Mouse (Mus musculus) MEL (cell line): ENCODE data around the gene Aqp11. TPM values are rescaled to one million over a fixed set of nuclear protein-coding genes. Genes with fewer than 3 reads are reported as not detected.

Experiments used
- DNase-seq: peaks from one replicate; pipeline ENCODE4 v3.0.0; 2011; ENCODE audit warnings: low read depth, low spot score
- H3K27ac ChIP-seq: 2 replicates; pipeline ENCODE4 v1.5.1; 2012; ENCODE audit warnings: low read depth, mild to moderate bottlenecking, control low read depth, low read length, moderate library complexity; ENCODE audit not compliant: control insufficient read depth
- H3K27me3 ChIP-seq, 2 experiments: fragments of 150-350 bp in 1 of 2; sonication (generic) in 1 of 2; 2 replicates each; pipeline ENCODE4 v1.6.1; 2012; ENCODE audit warnings: low read length in 2 of 2, mild to moderate bottlenecking in 2 of 2, improper control_type of control experiment in 1 of 2, moderate library complexity in 1 of 2; ENCODE audit not compliant: insufficient read depth in 2 of 2, control insufficient read depth in 1 of 2
- H3K36me3 ChIP-seq, 2 experiments: 2 replicates each; pipeline ENCODE4 v1.6.1; 2012 to 2014; ENCODE audit warnings: low read length in 2 of 2, improper control_type of control experiment in 1 of 2, inconsistent platforms in 1 of 2, mild to moderate bottlenecking in 1 of 2; ENCODE audit not compliant: insufficient read depth in 2 of 2, control insufficient read depth in 1 of 2
- H3K4me1 ChIP-seq, 2 experiments: fragments of 150-350 bp in 1 of 2; sonication (generic) in 1 of 2; 2 replicates each; pipeline ENCODE4 v1.6.1; 2012; ENCODE audit warnings: low read length in 2 of 2, improper control_type of control experiment in 1 of 2, mild to moderate bottlenecking in 1 of 2; ENCODE audit not compliant: insufficient read depth in 2 of 2, control insufficient read depth in 1 of 2
- H3K4me3 ChIP-seq, 2 experiments: fragments of 150-350 bp in 1 of 2; sonication (generic) in 1 of 2; 2 replicates each; pipeline ENCODE4 v1.5.1; 2012; ENCODE audit warnings: low read depth in 2 of 2, low read length in 2 of 2, mild to moderate bottlenecking in 2 of 2, moderate library complexity in 2 of 2, control low read depth in 1 of 2, improper control_type of control experiment in 1 of 2; ENCODE audit not compliant: control insufficient read depth in 1 of 2, insufficient read depth in 1 of 2
- H3K79me2 ChIP-seq: 2 replicates; pipeline ENCODE4 v1.6.1; 2012; ENCODE audit warnings: mild to moderate bottlenecking, low read length, moderate library complexity; ENCODE audit not compliant: control insufficient read depth, poor library complexity, insufficient read depth
- H3K9ac ChIP-seq: 2 replicates; pipeline ENCODE4 v1.6.1; 2012; ENCODE audit warnings: low read depth, mild to moderate bottlenecking, control low read depth, low read length, moderate library complexity; ENCODE audit not compliant: control insufficient read depth, poor library complexity, severe bottlenecking
- H3K9me3 ChIP-seq: fragments of 150-350 bp; sonication (generic); replicated peaks from 2 replicates; pipeline ENCODE4 v1.6.1; 2012; ENCODE audit warnings: mild to moderate bottlenecking, low read length, improper control_type of control experiment, moderate library complexity; ENCODE audit not compliant: insufficient read depth
- BHLHE40 ChIP-seq: IDR thresholded peaks from 2 replicates; pipeline ENCODE4 v1.6.1; 2012; ENCODE audit warnings: low read depth, mild to moderate bottlenecking, inconsistent platforms, low read length, improper control_type of control experiment, borderline replicate concordance
- CHD1 ChIP-seq: IDR thresholded peaks from 2 replicates; pipeline ENCODE4 v1.6.1; 2012; ENCODE audit warnings: low read depth, mild to moderate bottlenecking, inconsistent platforms, low read length, improper control_type of control experiment
- CHD2 ChIP-seq: IDR thresholded peaks from 2 replicates; pipeline ENCODE4 v1.6.1; 2011; ENCODE audit warnings: low read length, improper control_type of control experiment
- CTCF ChIP-seq, 3 experiments: IDR thresholded peaks in 2 of 3; conservative IDR thresholded peaks in 1 of 3; 2 replicates each; pipeline ENCODE4 v1.5.1; 2011 to 2012; ENCODE audit warnings: low read length in 3 of 3, low read depth in 2 of 3, mild to moderate bottlenecking in 2 of 3, improper control_type of control experiment in 1 of 3, inconsistent platforms in 1 of 3, mixed read lengths in 1 of 3, moderate library complexity in 1 of 3; ENCODE audit not compliant: control insufficient read depth in 1 of 3, insufficient read depth in 1 of 3, poor library complexity in 1 of 3, severe bottlenecking in 1 of 3
- E2F4 ChIP-seq: IDR thresholded peaks from 2 replicates; pipeline ENCODE4 v1.6.1; 2011; ENCODE audit warnings: low read depth, low read length, improper control_type of control experiment, borderline replicate concordance
- EP300 ChIP-seq, 2 experiments: IDR thresholded peaks; 2 replicates each; pipeline ENCODE4 v1.6.1; 2011; ENCODE audit warnings: improper control_type of control experiment in 2 of 2, low read length in 2 of 2, low read depth in 1 of 2, mild to moderate bottlenecking in 1 of 2
- ETS1 ChIP-seq: IDR thresholded peaks from 2 replicates; pipeline ENCODE4 v1.6.1; 2012; ENCODE audit warnings: low read depth, mild to moderate bottlenecking, inconsistent platforms, low read length, improper control_type of control experiment, moderate library complexity
- GABPA ChIP-seq: IDR thresholded peaks from 2 replicates; pipeline ENCODE4 v1.6.1; 2012; ENCODE audit warnings: low read depth, mild to moderate bottlenecking, inconsistent platforms, low read length, improper control_type of control experiment, moderate library complexity
- JUND ChIP-seq: IDR thresholded peaks from 2 replicates; pipeline ENCODE4 v1.6.1; 2011; ENCODE audit warnings: low read depth, mild to moderate bottlenecking, improper control_type of control experiment, low read length
- KAT2A ChIP-seq: conservative IDR thresholded peaks from 2 replicates; pipeline ENCODE4 v1.6.1; 2012; ENCODE audit warnings: low read depth, low read length, improper control_type of control experiment, inconsistent platforms
- MAFK ChIP-seq: IDR thresholded peaks from 2 replicates; pipeline ENCODE4 v1.6.1; 2011; ENCODE audit warnings: low read depth, mild to moderate bottlenecking, low read length, improper control_type of control experiment, borderline replicate concordance
- MAX ChIP-seq: IDR thresholded peaks from 2 replicates; pipeline ENCODE4 v1.6.1; 2011; ENCODE audit warnings: low read length, improper control_type of control experiment
- MAZ ChIP-seq: IDR thresholded peaks from 2 replicates; pipeline ENCODE4 v1.6.1; 2012; ENCODE audit warnings: low read depth, mild to moderate bottlenecking, inconsistent platforms, low read length, improper control_type of control experiment
- MEF2A ChIP-seq: IDR thresholded peaks from 2 replicates; pipeline ENCODE4 v1.6.1; 2014; ENCODE audit warnings: low read depth, mild to moderate bottlenecking, inconsistent platforms, low read length, improper control_type of control experiment; ENCODE audit not compliant: poor library complexity, insufficient replicate concordance, severe bottlenecking; ENCODE audit errors: extremely low read depth
- MXI1 ChIP-seq: IDR thresholded peaks from 2 replicates; pipeline ENCODE4 v1.6.1; 2011; ENCODE audit warnings: mild to moderate bottlenecking, low read depth, low read length, improper control_type of control experiment
- MYB ChIP-seq: IDR thresholded peaks from 2 replicates; pipeline ENCODE4 v1.6.1; 2011; ENCODE audit warnings: mild to moderate bottlenecking, low read depth, low read length, improper control_type of control experiment
- MYC ChIP-seq: IDR thresholded peaks from 2 replicates; pipeline ENCODE4 v1.6.1; 2011; ENCODE audit warnings: low read depth, mild to moderate bottlenecking, low read length, improper control_type of control experiment, moderate library complexity
- NELFE ChIP-seq: IDR thresholded peaks from 2 replicates; pipeline ENCODE4 v1.6.1; 2011; ENCODE audit warnings: low read depth, low read length, improper control_type of control experiment
- NRF1 ChIP-seq: IDR thresholded peaks from 2 replicates; pipeline ENCODE4 v1.6.1; 2014; ENCODE audit warnings: low read depth, mild to moderate bottlenecking, inconsistent platforms, low read length, improper control_type of control experiment, moderate library complexity; ENCODE audit not compliant: poor library complexity, insufficient read depth, severe bottlenecking
- POLR2A ChIP-seq, 2 experiments: IDR thresholded peaks; 2 replicates each; pipeline ENCODE4 v1.6.1; 2011 to 2012; ENCODE audit warnings: low read length in 2 of 2, mild to moderate bottlenecking in 2 of 2, control low read depth in 1 of 2, improper control_type of control experiment in 1 of 2, low read depth in 1 of 2, moderate library complexity in 1 of 2; ENCODE audit not compliant: control insufficient read depth in 1 of 2, insufficient read depth in 1 of 2, poor library complexity in 1 of 2
- POLR2AphosphoS2 ChIP-seq: IDR thresholded peaks from 2 replicates; pipeline ENCODE4 v1.6.1; 2011; ENCODE audit warnings: low read length, improper control_type of control experiment
- POLR2AphosphoS5 ChIP-seq: IDR thresholded peaks from 2 replicates; pipeline ENCODE4 v1.6.1; 2012; ENCODE audit warnings: low read depth, borderline replicate concordance, mild to moderate bottlenecking, inconsistent platforms, low read length, moderate library complexity, mixed read lengths
- RAD21 ChIP-seq: IDR thresholded peaks from 2 replicates; pipeline ENCODE4 v1.6.1; 2011; ENCODE audit warnings: mild to moderate bottlenecking, low read depth, low read length, improper control_type of control experiment
- RCOR1 ChIP-seq: IDR thresholded peaks from 2 replicates; pipeline ENCODE4 v1.6.1; 2012; ENCODE audit warnings: low read depth, mild to moderate bottlenecking, inconsistent platforms, low read length, improper control_type of control experiment
- SMC3 ChIP-seq: IDR thresholded peaks from 2 replicates; pipeline ENCODE4 v1.6.1; 2011; ENCODE audit warnings: low read depth, low read length, improper control_type of control experiment
- TAL1 ChIP-seq: IDR thresholded peaks from 2 replicates; pipeline ENCODE4 v1.6.1; 2012; ENCODE audit warnings: mild to moderate bottlenecking, inconsistent platforms, low read length, moderate library complexity, mixed read lengths
- TBP ChIP-seq: IDR thresholded peaks from 2 replicates; pipeline ENCODE4 v1.8.0; 2011; ENCODE audit warnings: low read depth, low read length, improper control_type of control experiment
- TCF12 ChIP-seq: IDR thresholded peaks from 2 replicates; pipeline ENCODE4 v1.6.1; 2014; ENCODE audit warnings: low read depth, mild to moderate bottlenecking, inconsistent platforms, low read length, improper control_type of control experiment, moderate library complexity
- UBTF ChIP-seq: IDR thresholded peaks from 2 replicates; pipeline ENCODE4 v1.6.1; 2012; ENCODE audit warnings: low read depth, mild to moderate bottlenecking, inconsistent platforms, low read length, improper control_type of control experiment, moderate library complexity, borderline replicate concordance; ENCODE audit not compliant: insufficient read depth
- USF1 ChIP-seq: IDR thresholded peaks from 2 replicates; pipeline ENCODE4 v1.6.1; 2014; ENCODE audit warnings: low read depth, mild to moderate bottlenecking, inconsistent platforms, low read length, improper control_type of control experiment, moderate library complexity
- USF2 ChIP-seq, 2 experiments: IDR thresholded peaks; 2 replicates each; pipeline ENCODE4 v1.6.1; 2011 to 2012; ENCODE audit warnings: improper control_type of control experiment in 2 of 2, low read length in 2 of 2, borderline replicate concordance in 1 of 2, inconsistent platforms in 1 of 2, low read depth in 1 of 2, mild to moderate bottlenecking in 1 of 2; ENCODE audit not compliant: insufficient read depth in 1 of 2
- ZC3H11A ChIP-seq: IDR thresholded peaks from 2 replicates; pipeline ENCODE4 v1.6.1; 2012; ENCODE audit warnings: low read depth, mild to moderate bottlenecking, inconsistent platforms, low read length, improper control_type of control experiment
- ZKSCAN1 ChIP-seq: IDR thresholded peaks from 2 replicates; pipeline ENCODE4 v1.6.1; 2012; ENCODE audit warnings: low read depth, mild to moderate bottlenecking, inconsistent platforms, low read length, improper control_type of control experiment, moderate library complexity
- ZMIZ1 ChIP-seq: IDR thresholded peaks from 2 replicates; pipeline ENCODE4 v1.6.1; 2012; ENCODE audit warnings: low read depth, mild to moderate bottlenecking, inconsistent platforms, low read length, improper control_type of control experiment, moderate library complexity
- ZNF384 ChIP-seq: IDR thresholded peaks from 2 replicates; pipeline ENCODE4 v1.6.1; 2012; ENCODE audit warnings: low read depth, mild to moderate bottlenecking, inconsistent platforms, low read length, improper control_type of control experiment
- polyA plus RNA-seq, 2 experiments: library from polyadenylated mRNA; stranded (reverse) in 1 of 2; unstranded in 1 of 2; fragments of >175 nt in 1 of 2; fragments of >200 nt in 1 of 2; gene quantifications; 2 replicates each; pipeline versions ENCODE4 v1.2.1 to v1.2.4; 2012; ENCODE audit warnings: low replicate concordance in 2 of 2, low read depth in 1 of 2; ENCODE audit not compliant: insufficient read length in 2 of 2, insufficient read depth in 1 of 2, missing spikeins in 1 of 2
- total RNA-seq: library from RNA; depleted of rRNA; stranded (reverse); fragments of 300-350 nt; gene quantifications from 2 replicates; pipeline ENCODE4 v1.2.3, GENCODE M21; 2012

The Aqp11 gene
- total and polyA plus RNA-seq, 3 experiments, result 0.89 to 3.9 TPM; not detected in 1

GRCm38 (mm10) chr7:97747787-97748497 is 9.9 kb upstream of the Aqp11 start:
- Histone ChIP-seq H3K79me2 (no peaks in the 10 kb centered on the region), H3K4me1 (peaks cover 2 to 6% of the 10 kb centered on the region in 2 experiments; a peak in 3 of 4 replicates), H3K9me3 (no peaks in the 10 kb centered on the region), H3K36me3 (peaks cover 0 to 2% of the 10 kb centered on the region in 2 experiments; a peak in 1 of 4 replicates), H3K27ac (peak overlapping the region; percentile 80), H3K27me3 (no peaks in the 10 kb centered on the region), H3K4me3 (peak overlapping the region; percentile 52 to 69), H3K9ac (peak overlapping the region; percentile 79)
- DNase-seq, result peak; percentile 89
- TF ChIP-seq ZMIZ1, result no peak
- TF ChIP-seq KAT2A, result no peak
- TF ChIP-seq TAL1, result no peak
- TF ChIP-seq EP300 (IDR thresholded peaks at IDR 0.05; ENCODE audit: low read depth in 1 of 2, low read length in 2 of 2), result 0 out of 4 replicates have a peak, but pooled peaks of 1 of the 2 experiments have one; percentile 8
- peak; percentile 84 for TF ChIP-seq ZC3H11A
- TF ChIP-seq CTCF (IDR thresholded peaks at IDR 0.05 in 2 of 3, conservative IDR thresholded peaks at IDR 0.05 in 1 of 3; ENCODE audit: control insufficient read depth in 1 of 3, insufficient read depth in 1 of 3, low read depth in 2 of 3, low read length in 3 of 3, poor library complexity in 1 of 3, severe bottlenecking in 1 of 3), result peak; percentile 61 to 94 (median 80)
- TF ChIP-seq CHD2, result no peak
- TF ChIP-seq MXI1, result peak; percentile 69
- 0 out of 2 replicates have a peak, but pooled peaks have one; percentile 36 for TF ChIP-seq CHD1
- TF ChIP-seq ETS1, result peak; percentile 36; the same call in 1 of the 2 replicates
- TF ChIP-seq TBP, result no peak
- no peak for TF ChIP-seq POLR2A (IDR thresholded peaks at IDR 0.05; ENCODE audit: control insufficient read depth in 1 of 2, insufficient read depth in 1 of 2, low read depth in 1 of 2, low read length in 2 of 2, poor library complexity in 1 of 2)
- peak; percentile 79 for TF ChIP-seq RAD21
- TF ChIP-seq ZNF384, result peak; percentile 81
- TF ChIP-seq TCF12, result 0 out of 2 replicates have a peak, but pooled peaks have one; percentile 32
- peak; percentile 47 for TF ChIP-seq MAX
- no peak for TF ChIP-seq POLR2AphosphoS5
- 0 out of 2 replicates have a peak, but pooled peaks have one; percentile 18 for TF ChIP-seq NELFE
- TF ChIP-seq RCOR1, result no peak
- TF ChIP-seq MYB, result no peak
- TF ChIP-seq USF2 (IDR thresholded peaks at IDR 0.05; ENCODE audit: borderline replicate concordance in 1 of 2, insufficient read depth in 1 of 2, low read depth in 1 of 2, low read length in 2 of 2), result no peak
- TF ChIP-seq E2F4, result 0 out of 2 replicates have a peak, but pooled peaks have one; percentile 43
- no peak for TF ChIP-seq JUND
- TF ChIP-seq SMC3, result peak; percentile 78
- TF ChIP-seq NRF1, result no peak
- TF ChIP-seq MEF2A, result no peak
- peak; percentile 62 for TF ChIP-seq ZKSCAN1
- 0 out of 2 replicates have a peak, but pooled peaks have one; percentile 20 for TF ChIP-seq USF1
- no peak for TF ChIP-seq BHLHE40
- peak; percentile 67; the same call in 1 of the 2 replicates for TF ChIP-seq MYC
- TF ChIP-seq POLR2AphosphoS2, result no peak
- no peak for TF ChIP-seq UBTF
- no peak for TF ChIP-seq GABPA
- no peak for TF ChIP-seq MAFK
- TF ChIP-seq MAZ, result peak; percentile 47; the same call in 1 of the 2 replicates
